Mouse (Mus musculus): ENCODE results near the gene Cfap45.

Gene Cfap45

GRCm38 (mm10) chr1:172520576-172521440, at the start of gene Cfap45:
Gene Cfap45 (plus strand): TSS chr1:172520801.
- in situ Hi-C loops (cut with MboI; ENCODE audit: low sequenced_read_pairs), result no loop called here

GRCm38 (mm10) chr1:172472909-172473308, 47.7 kb upstream of the Cfap45 start:
- in situ Hi-C loops (cut with MboI; ENCODE audit: low sequenced_read_pairs), result no loop called here

GRCm38 (mm10) chr1:172474196-172474595, 46.4 kb upstream of the Cfap45 start:
- in situ Hi-C loops (cut with MboI; ENCODE audit: low sequenced_read_pairs), result no loop called here

- in situ Hi-C loops (cut with MboI; ENCODE audit: low sequenced_read_pairs), result no loop called here
Measured at GRCm38 (mm10) chr1:172475054-172475741, 45.4 kb upstream of the Cfap45 start, which contains the start of gene Slamf9. Gene Slamf9 (plus strand): TSS chr1:172475358.

- in situ Hi-C loops (cut with MboI; ENCODE audit: low sequenced_read_pairs), result no loop called here
Measured at GRCm38 (mm10) chr1:172478020-172478419, 42.6 kb upstream of the Cfap45 start.

GRCm38 (mm10) chr1:172480376-172480775, 40.2 kb upstream of the Cfap45 start:
- in situ Hi-C loops (cut with MboI; ENCODE audit: low sequenced_read_pairs), result loop anchor here (5.0 kb wide), 1 partner anchor 63 kb away; no protein-coding TSS in a partner anchor

GRCm38 (mm10) chr1:172481111-172481510, 39.5 kb upstream of the Cfap45 start:
- in situ Hi-C loops (cut with MboI; ENCODE audit: low sequenced_read_pairs), result loop anchor here (5.0 kb wide), 1 partner anchor 64 kb away; no protein-coding TSS in a partner anchor

GRCm38 (mm10) chr1:172481540-172482280, 38.9 kb upstream of the Cfap45 start, which contains the start of gene Igsf9:
Gene Igsf9 (plus strand): TSS chr1:172481788.
- in situ Hi-C loops (cut with MboI; ENCODE audit: low sequenced_read_pairs), result loop anchor here (5.0 kb wide), 1 partner anchor 64 kb away; no protein-coding TSS in a partner anchor

- in situ Hi-C loops (cut with MboI; ENCODE audit: low sequenced_read_pairs), result loop anchor here (5.0 kb wide), 1 partner anchor 65 kb away; no protein-coding TSS in a partner anchor
Measured at GRCm38 (mm10) chr1:172482518-172483360, 37.9 kb upstream of the Cfap45 start.

- in situ Hi-C loops (cut with MboI; ENCODE audit: low sequenced_read_pairs), result loop anchor here (5.0 kb wide), 1 partner anchor 66 kb away; no protein-coding TSS in a partner anchor
Measured at GRCm38 (mm10) chr1:172483361-172483660, 37.3 kb upstream of the Cfap45 start.

- in situ Hi-C loops (cut with MboI; ENCODE audit: low sequenced_read_pairs), result loop anchor here (5.0 kb wide), 1 partner anchor 67 kb away; no protein-coding TSS in a partner anchor
Measured at GRCm38 (mm10) chr1:172484236-172484635, 36.4 kb upstream of the Cfap45 start.

GRCm38 (mm10) chr1:172484671-172485070, 35.9 kb upstream of the Cfap45 start:
- in situ Hi-C loops (cut with MboI; ENCODE audit: low sequenced_read_pairs), result loop anchor here (5.0 kb wide), 1 partner anchor 67 kb away; no protein-coding TSS in a partner anchor

- in situ Hi-C loops (cut with MboI; ENCODE audit: low sequenced_read_pairs), result no loop called here
Measured at GRCm38 (mm10) chr1:172485821-172486220, 34.8 kb upstream of the Cfap45 start.

- in situ Hi-C loops (cut with MboI; ENCODE audit: low sequenced_read_pairs), result no loop called here
Measured at GRCm38 (mm10) chr1:172486236-172486635, 34.4 kb upstream of the Cfap45 start.

- in situ Hi-C loops (cut with MboI; ENCODE audit: low sequenced_read_pairs), result no loop called here
Measured at GRCm38 (mm10) chr1:172486651-172487050, 34.0 kb upstream of the Cfap45 start.

GRCm38 (mm10) chr1:172487859-172488258, 32.7 kb upstream of the Cfap45 start:
- in situ Hi-C loops (cut with MboI; ENCODE audit: low sequenced_read_pairs), result no loop called here

- in situ Hi-C loops (cut with MboI; ENCODE audit: low sequenced_read_pairs), result no loop called here
Measured at GRCm38 (mm10) chr1:172488831-172489230, 31.8 kb upstream of the Cfap45 start.

- in situ Hi-C loops (cut with MboI; ENCODE audit: low sequenced_read_pairs), result no loop called here
Measured at GRCm38 (mm10) chr1:172489585-172490250, 30.9 kb upstream of the Cfap45 start.

- in situ Hi-C loops (cut with MboI; ENCODE audit: low sequenced_read_pairs), result no loop called here
Measured at GRCm38 (mm10) chr1:172490261-172490661, 30.3 kb upstream of the Cfap45 start.
